Mouse (Mus musculus) limb, embryonic 14.5 days (tissue): Measurements from ENCODE around the gene Palld. TPM values are rescaled to one million over a fixed set of nuclear protein-coding genes. Genes with fewer than 3 reads are reported as not detected.
A peak's percentile ranks its signal among the peaks of the same experiment; 100 is the strongest.

Experiments used
- ATAC-seq: fragments of 200-750 bp; cut with Nextera tagmentation; 2 replicates; pipeline ENCODE4 v1.8.0; 2017; ENCODE audit warnings: low read depth, moderate number of reproducible peaks, moderate TSS enrichment; ENCODE audit not compliant: low FRiP score
- DNase-seq: peaks from one replicate; pipeline ENCODE4 v3.0.0-alpha.2; 2015; ENCODE audit warnings: low spot score
- H3K27ac ChIP-seq: fragments of 300-500 bp; sonication (generic); replicated peaks from 2 replicates; pipeline ENCODE4 v1.5.1; 2014; ENCODE audit warnings: low read depth, mild to moderate bottlenecking, low read length, moderate library complexity, mixed read lengths
- H3K27me3 ChIP-seq: fragments of 300-500 bp; sonication (generic); 2 replicates; pipeline ENCODE4 v1.6.1; 2014; ENCODE audit warnings: low read length, mixed read lengths; ENCODE audit not compliant: control insufficient read depth, insufficient read depth
- H3K36me3 ChIP-seq: fragments of 300-500 bp; sonication (generic); 2 replicates; pipeline ENCODE4 v1.6.1; 2014; ENCODE audit warnings: mild to moderate bottlenecking, low read length, moderate library complexity, mixed read lengths; ENCODE audit not compliant: control insufficient read depth, insufficient read depth
- H3K4me1 ChIP-seq: fragments of 300-500 bp; sonication (generic); 2 replicates; pipeline ENCODE4 v1.6.1; 2014; ENCODE audit warnings: antibody characterized with exemption, low read length, mixed read lengths; ENCODE audit not compliant: control insufficient read depth, insufficient read depth
- H3K4me2 ChIP-seq: fragments of 300-500 bp; sonication (generic); replicated peaks from 2 replicates; pipeline ENCODE4 v1.6.1; 2014; ENCODE audit warnings: low read depth, mild to moderate bottlenecking, low read length, moderate library complexity; ENCODE audit not compliant: severe bottlenecking
- H3K4me3 ChIP-seq: fragments of 300-500 bp; sonication (generic); replicated peaks from 2 replicates; pipeline ENCODE4 v1.5.1; 2014; ENCODE audit warnings: low read length
- H3K9ac ChIP-seq: fragments of 300-500 bp; sonication (generic); 2 replicates; pipeline ENCODE4 v1.6.1; 2014; ENCODE audit warnings: mild to moderate bottlenecking, low read depth, low read length, moderate library complexity; ENCODE audit not compliant: severe bottlenecking
- H3K9me3 ChIP-seq: fragments of 300-500 bp; sonication (generic); 2 replicates; pipeline ENCODE4 v1.6.1; 2016; ENCODE audit warnings: low read length; ENCODE audit not compliant: control insufficient read depth
- POLR2A ChIP-seq: fragments of 200-500 bp; IDR thresholded peaks from 2 replicates; pipeline ENCODE4 v1.8.0; 2012; ENCODE audit warnings: inconsistent platforms, mild to moderate bottlenecking, moderate library complexity, borderline replicate concordance; ENCODE audit not compliant: insufficient read depth, insufficient read length; ENCODE audit errors: extremely low read depth
- WGBS: fragments of 180-500 bp; shearing (Covaris S2); extraction: QIAGEN DNeasy Blood & Tissue Kit; methylation state at CpG from one replicate; pipeline ENCODE4 v1.1.7; 2014; 5-methylcytosine and 5-hydroxymethylcytosine counted together
- polyA plus RNA-seq, 2 experiments: library from polyadenylated mRNA; depleted of rRNA in 1 of 2; stranded (reverse) in 1 of 2; unstranded in 1 of 2; fragments of >200 nt; fragmentation: Nextera tagmentation in 1 of 2; extraction: Ambion mirVana in 1 of 2; gene quantifications; 2 replicates each; pipeline versions ENCODE4 v1.2.1 to v1.2.3; 2012 to 2014

The Palld gene
- polyA plus RNA-seq, 2 experiments, result 61.4 to 99.0 TPM

- Histone ChIP-seq H3K36me3 (no peaks in the 10 kb centered on the region), H3K27ac (no peak overlapping the region), H3K4me1 (no peaks in the 10 kb centered on the region), H3K4me3 (no peak overlapping the region), H3K9me3 (no peaks in the 10 kb centered on the region), H3K9ac (no peak overlapping the region), H3K4me2 (no peak overlapping the region), H3K27me3 (no peaks in the 10 kb centered on the region)
- DNase-seq (no peak), ATAC-seq (no peak; the same call in 1 of the 2 replicates)
- TF ChIP-seq POLR2A, result no peak
- WGBS, result 53% methylated on average over 4 of the region's 4 CpGs
These were observed 327.3 kb downstream of the Palld start for GRCm38 (mm10) chr8:61575096-61575653.

- no peak for DNase-seq
- TF ChIP-seq POLR2A, result no peak
- Histone ChIP-seq H3K4me1 (0 out of 2 replicates have a peak, but pooled peaks cover 2% of the 10 kb centered on the region), H3K27ac (no peak overlapping the region), H3K4me2 (no peak overlapping the region), H3K4me3 (no peak overlapping the region), H3K36me3 (no peaks in the 10 kb centered on the region), H3K27me3 (no peaks in the 10 kb centered on the region), H3K9me3 (no peaks in the 10 kb centered on the region), H3K9ac (no peak overlapping the region)
- WGBS, result 84% methylated on average over 7 of the region's 7 CpGs
- no peak for ATAC-seq
These were observed 328.0 kb downstream of the Palld start for GRCm38 (mm10) chr8:61574526-61574925.

GRCm38 (mm10) chr8:61573179-61573937 is 329.1 kb downstream of the Palld start:
- Histone ChIP-seq H3K27ac (peak overlapping the region; percentile 43; the same call in 1 of the 2 replicates), H3K36me3 (no peaks in the 10 kb centered on the region), H3K4me2 (no peak overlapping the region), H3K27me3 (no peaks in the 10 kb centered on the region), H3K9me3 (no peaks in the 10 kb centered on the region), H3K4me1 (0 out of 2 replicates have a peak, but pooled peaks cover 2% of the 10 kb centered on the region), H3K4me3 (no peak overlapping the region), H3K9ac (no peak overlapping the region)
- DNase-seq, result no peak
- no peak for ATAC-seq
- WGBS, result 71% methylated on average over 8 of the region's 8 CpGs
- TF ChIP-seq POLR2A, result no peak

- Histone ChIP-seq H3K36me3 (no peaks in the 10 kb centered on the region), H3K4me1 (0 out of 2 replicates have a peak, but pooled peaks cover 2% of the 10 kb centered on the region), H3K9ac (no peak overlapping the region), H3K27me3 (no peaks in the 10 kb centered on the region), H3K27ac (no peak overlapping the region), H3K4me3 (no peak overlapping the region), H3K4me2 (no peak overlapping the region), H3K9me3 (no peaks in the 10 kb centered on the region)
- no peak for TF ChIP-seq POLR2A
- DNase-seq (no peak), ATAC-seq (no peak)
- 84% methylated on average over 6 of the region's 6 CpGs for WGBS
These were observed 329.8 kb downstream of the Palld start for GRCm38 (mm10) chr8:61572697-61573096.

- no peak for DNase-seq
- 0 out of 2 replicates have a peak, but pooled peaks cover 2% of the 10 kb centered on the region for H3K36me3 ChIP-seq
- TF ChIP-seq POLR2A, result no peak
- H3K27me3 ChIP-seq, result no peaks in the 10 kb centered on the region
- H3K4me1 ChIP-seq, result 0 out of 2 replicates have a peak, but pooled peaks cover 2% of the 10 kb centered on the region
- 87% methylated on average over 2 of the region's 2 CpGs for WGBS
- no peak overlapping the region for H3K4me3 ChIP-seq
- H3K27ac ChIP-seq, result no peak overlapping the region
- no peaks in the 10 kb centered on the region for H3K9me3 ChIP-seq
- no peak overlapping the region for H3K4me2 ChIP-seq
- no peak overlapping the region for H3K9ac ChIP-seq
- no peak for ATAC-seq
These were observed 331.9 kb downstream of the Palld start for GRCm38 (mm10) chr8:61570637-61571036.
